Mouse (Mus musculus): ENCODE data around the gene Cnbp. TPM values are rescaled to one million over a fixed set of nuclear protein-coding genes. Genes with fewer than 3 reads are reported as not detected.
A peak's percentile ranks its signal among the peaks of the same experiment; 100 is the strongest.

Cnbp gene
- total and polyA plus RNA-seq, 2 experiments, result 165 to 286 TPM

GRCm38 (mm10) chr6:87838551-87839197, 12.2 kb downstream of the Cnbp start, which contains the start of gene Isy1:
Gene Isy1, minus strand, starts transcription at chr6:87838798.
- H3K4me1 ChIP-seq (ENCODE audit: control insufficient read depth, insufficient read depth, low read length), result peaks cover 7% of the 10 kb centered on the region; the same call in 1 of the 2 replicates
- TF ChIP-seq POLR2A (IDR thresholded peaks at IDR 0.05; ENCODE audit: extremely low read depth, insufficient read depth, low read length), result peak; percentile 39; the same call in 1 of the 2 replicates
- TF ChIP-seq CTCF (IDR thresholded peaks at IDR 0.05; ENCODE audit: low read depth, low read length), result peak; percentile 7; the same call in 1 of the 2 replicates
- peak; percentile 96 for DNase-seq (ENCODE audit: extremely low read depth, low read depth, low spot score)
- peak within 1 kb of the TSS; percentile 89 for H3K27ac ChIP-seq (replicated peaks; ENCODE audit: insufficient read depth, low read depth, low read length)
- peak within 1 kb of the TSS; percentile 82 for H3K9ac ChIP-seq (ENCODE audit: low read depth, low read length)
- H3K4me3 ChIP-seq (ENCODE audit: insufficient read depth, low read depth, low read length), result peak within 1 kb of the TSS; percentile 73
- WGBS, result under 1% methylated on average over 46 of the region's 46 CpGs
- no peaks in the 10 kb centered on the region for H3K79me2 ChIP-seq (ENCODE audit: control insufficient read depth, insufficient read depth, low read length)
- peaks cover 24% of the 10 kb centered on the region for H3K36me3 ChIP-seq (ENCODE audit: control insufficient read depth, insufficient read depth, low read length)
- no peaks in the 10 kb centered on the region for H3K27me3 ChIP-seq (ENCODE audit: control insufficient read depth, insufficient read depth, low read length)

- no peak for DNase-seq (ENCODE audit: extremely low read depth, low read depth, low spot score)
- WGBS, result 96% methylated on average over 7 of the region's 7 CpGs
These were observed 15.2 kb downstream of the Cnbp start, which contains the start of gene Gm45140 for GRCm38 (mm10) chr6:87835695-87836094. Gene Gm45140, minus strand, starts transcription at chr6:87835795.

GRCm38 (mm10) chr6:87820366-87820765, 30.5 kb downstream of the Cnbp start:
- no peaks in the 10 kb centered on the region for H3K4me1 ChIP-seq (ENCODE audit: control insufficient read depth, insufficient read depth, low read length)
- H3K4me3 ChIP-seq (ENCODE audit: insufficient read depth, low read depth, low read length), result no peak overlapping the region
- H3K9ac ChIP-seq (ENCODE audit: low read depth, low read length), result no peak overlapping the region
- no peak overlapping the region for H3K27ac ChIP-seq (replicated peaks; ENCODE audit: insufficient read depth, low read depth, low read length)
- H3K27me3 ChIP-seq (ENCODE audit: control insufficient read depth, insufficient read depth, low read length), result no peaks in the 10 kb centered on the region
- no peak for TF ChIP-seq POLR2A (IDR thresholded peaks at IDR 0.05; ENCODE audit: extremely low read depth, insufficient read depth, low read length)
- TF ChIP-seq CTCF (IDR thresholded peaks at IDR 0.05; ENCODE audit: low read depth, low read length), result no peak
- WGBS, result 92% methylated on average over 2 of the region's 2 CpGs
- no peaks in the 10 kb centered on the region for H3K79me2 ChIP-seq (ENCODE audit: control insufficient read depth, insufficient read depth, low read length)
- no peak for DNase-seq (ENCODE audit: extremely low read depth, low read depth, low spot score)
- H3K36me3 ChIP-seq (ENCODE audit: control insufficient read depth, insufficient read depth, low read length), result peaks cover 38% of the 10 kb centered on the region

More at GRCm38 (mm10) chr6:87835695-87836094, 15.2 kb downstream of the Cnbp start, which contains the start of gene Gm45140:
- Histone ChIP-seq H3K36me3 (ENCODE audit: control insufficient read depth, insufficient read depth, low read length) (peaks cover 14% of the 10 kb centered on the region), H3K27ac (replicated peaks; ENCODE audit: insufficient read depth, low read depth, low read length) (no peak within 1 kb of the TSS), H3K4me1 (ENCODE audit: control insufficient read depth, insufficient read depth, low read length) (peaks cover 7% of the 10 kb centered on the region; the same call in 1 of the 2 replicates), H3K79me2 (ENCODE audit: control insufficient read depth, insufficient read depth, low read length) (no peaks in the 10 kb centered on the region), H3K4me3 (ENCODE audit: insufficient read depth, low read depth, low read length) (no peak within 1 kb of the TSS), H3K27me3 (ENCODE audit: control insufficient read depth, insufficient read depth, low read length) (no peaks in the 10 kb centered on the region), H3K9ac (ENCODE audit: low read depth, low read length) (no peak within 1 kb of the TSS)
- no peak for TF ChIP-seq CTCF (IDR thresholded peaks at IDR 0.05; ENCODE audit: low read depth, low read length)
- TF ChIP-seq POLR2A (IDR thresholded peaks at IDR 0.05; ENCODE audit: extremely low read depth, insufficient read depth, low read length), result no peak

- H3K9ac ChIP-seq (ENCODE audit: low read depth, low read length), result no peak overlapping the region
- 93% methylated on average over 5 of the region's 5 CpGs for WGBS
- no peak for DNase-seq (ENCODE audit: extremely low read depth, low read depth, low spot score)
- peaks cover 6% of the 10 kb centered on the region; the same call in 1 of the 2 replicates for H3K36me3 ChIP-seq (ENCODE audit: control insufficient read depth, insufficient read depth, low read length)
- H3K27ac ChIP-seq (replicated peaks; ENCODE audit: insufficient read depth, low read depth, low read length), result no peak overlapping the region
- H3K4me1 ChIP-seq (ENCODE audit: control insufficient read depth, insufficient read depth, low read length), result peaks cover 2% of the 10 kb centered on the region; the same call in 1 of the 2 replicates
- H3K4me3 ChIP-seq (ENCODE audit: insufficient read depth, low read depth, low read length), result no peak overlapping the region
- 0 out of 2 replicates have a peak, but pooled peaks cover 2% of the 10 kb centered on the region for H3K79me2 ChIP-seq (ENCODE audit: control insufficient read depth, insufficient read depth, low read length)
- H3K27me3 ChIP-seq (ENCODE audit: control insufficient read depth, insufficient read depth, low read length), result no peaks in the 10 kb centered on the region
- TF ChIP-seq POLR2A (IDR thresholded peaks at IDR 0.05; ENCODE audit: extremely low read depth, insufficient read depth, low read length), result no peak
- no peak for TF ChIP-seq CTCF (IDR thresholded peaks at IDR 0.05; ENCODE audit: low read depth, low read length)
These were observed 36.4 kb downstream of the Cnbp start for GRCm38 (mm10) chr6:87814486-87814885.

GRCm38 (mm10) chr6:87812656-87813055, 38.2 kb downstream of the Cnbp start:
- no peak for DNase-seq (ENCODE audit: extremely low read depth, low read depth, low spot score)
- no peaks in the 10 kb centered on the region for H3K27me3 ChIP-seq (ENCODE audit: control insufficient read depth, insufficient read depth, low read length)
- H3K36me3 ChIP-seq (ENCODE audit: control insufficient read depth, insufficient read depth, low read length), result peaks cover 2% of the 10 kb centered on the region; the same call in 1 of the 2 replicates
- H3K4me3 ChIP-seq (ENCODE audit: insufficient read depth, low read depth, low read length), result no peak overlapping the region
- 97% methylated on average over 1 of the region's 1 CpGs for WGBS
- peaks cover 7% of the 10 kb centered on the region; the same call in 1 of the 2 replicates for H3K79me2 ChIP-seq (ENCODE audit: control insufficient read depth, insufficient read depth, low read length)
- no peak overlapping the region for H3K27ac ChIP-seq (replicated peaks; ENCODE audit: insufficient read depth, low read depth, low read length)
- H3K9ac ChIP-seq (ENCODE audit: low read depth, low read length), result no peak overlapping the region
- H3K4me1 ChIP-seq (ENCODE audit: control insufficient read depth, insufficient read depth, low read length), result peaks cover 6% of the 10 kb centered on the region
- TF ChIP-seq POLR2A (IDR thresholded peaks at IDR 0.05; ENCODE audit: extremely low read depth, insufficient read depth, low read length), result no peak
- no peak for TF ChIP-seq CTCF (IDR thresholded peaks at IDR 0.05; ENCODE audit: low read depth, low read length)

Data from liver, adult 2 months (tissue).